Mouse (Mus musculus): ENCODE measurements around the gene Krtap10-10. TPM values are rescaled to one million over a fixed set of nuclear protein-coding genes. Genes with fewer than 3 reads are reported as not detected.

Gene Krtap10-10
- not detected in 2 replicates for polyA plus RNA-seq (2021; fragmentation: Nextera tagmentation)
- long read RNA-seq, experiment 1 = 0 reads
- long read RNA-seq, experiment 2 = 0 reads

DNA sequence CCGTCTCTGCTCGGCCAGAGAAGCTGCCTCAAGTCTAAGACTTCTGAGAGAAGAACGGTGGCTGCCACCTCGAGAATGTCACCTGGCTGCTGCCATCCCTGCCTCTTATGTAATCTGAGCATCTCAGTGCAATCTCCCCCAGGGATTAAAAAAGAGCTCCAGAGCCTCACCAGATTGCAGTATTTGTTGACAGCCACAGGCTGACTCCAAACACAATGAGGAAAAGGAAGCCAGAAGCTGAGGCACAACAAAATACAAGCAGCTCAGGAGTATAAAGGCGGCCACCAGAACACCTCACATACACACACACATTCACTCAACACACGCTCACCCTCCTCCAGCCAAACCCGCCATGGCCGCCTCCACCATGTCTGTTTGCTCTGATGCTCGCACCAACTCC lies at the start of gene Krtap10-10:
Gene Krtap10-10, plus strand, starts transcription at position 301 of the 400 bp plus-strand sequence.

DNA sequence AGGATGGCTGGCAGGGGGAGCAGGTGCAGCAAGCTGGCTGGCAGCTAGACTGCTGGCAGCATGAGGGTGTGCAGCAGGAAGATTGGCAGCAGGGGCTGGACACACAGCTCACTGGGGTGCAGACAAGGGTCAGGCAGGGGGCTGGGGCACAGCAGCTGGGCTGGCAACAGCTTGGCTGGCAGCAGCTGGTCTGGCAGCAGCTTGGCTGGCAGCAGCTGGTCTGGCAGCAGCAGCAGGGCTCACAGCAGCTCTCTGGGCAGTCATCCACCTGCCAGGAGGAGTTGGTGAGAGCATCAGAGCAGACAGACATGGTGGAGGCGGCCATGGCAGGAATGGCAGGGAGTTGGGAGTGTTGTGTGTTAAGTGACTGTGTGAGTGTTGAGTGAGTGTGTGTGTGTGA lies 47.9 kb upstream of the Krtap10-10 start, which contains the start of gene Gm7137:
Gene Gm7137, minus strand, starts transcription at position 325 of the 400 bp plus-strand sequence.

DNA sequence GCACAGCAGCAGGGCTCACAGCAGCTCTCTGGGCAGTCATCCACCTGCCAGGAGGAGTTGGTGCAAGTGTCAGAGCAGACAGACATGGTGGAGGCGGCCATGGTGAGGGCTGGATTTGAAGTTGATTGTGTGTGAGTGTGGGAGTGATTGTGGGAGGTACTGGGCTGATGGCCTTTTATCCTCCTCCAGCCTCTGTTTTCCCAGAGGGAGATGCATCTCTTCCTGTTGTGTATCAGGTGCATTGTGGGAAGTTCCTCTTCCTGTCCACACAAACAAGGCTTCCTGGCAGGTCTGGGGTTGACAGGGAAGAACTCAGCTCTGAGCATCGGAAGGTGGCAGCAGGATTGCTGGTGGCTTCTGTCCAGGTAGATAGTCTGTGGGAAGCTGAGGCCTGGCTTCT lies 40.8 kb upstream of the Krtap10-10 start, which contains the start of gene Gm9639:
Gene Gm9639, minus strand, starts transcription at position 101 of the 400 bp plus-strand sequence.

DNA sequence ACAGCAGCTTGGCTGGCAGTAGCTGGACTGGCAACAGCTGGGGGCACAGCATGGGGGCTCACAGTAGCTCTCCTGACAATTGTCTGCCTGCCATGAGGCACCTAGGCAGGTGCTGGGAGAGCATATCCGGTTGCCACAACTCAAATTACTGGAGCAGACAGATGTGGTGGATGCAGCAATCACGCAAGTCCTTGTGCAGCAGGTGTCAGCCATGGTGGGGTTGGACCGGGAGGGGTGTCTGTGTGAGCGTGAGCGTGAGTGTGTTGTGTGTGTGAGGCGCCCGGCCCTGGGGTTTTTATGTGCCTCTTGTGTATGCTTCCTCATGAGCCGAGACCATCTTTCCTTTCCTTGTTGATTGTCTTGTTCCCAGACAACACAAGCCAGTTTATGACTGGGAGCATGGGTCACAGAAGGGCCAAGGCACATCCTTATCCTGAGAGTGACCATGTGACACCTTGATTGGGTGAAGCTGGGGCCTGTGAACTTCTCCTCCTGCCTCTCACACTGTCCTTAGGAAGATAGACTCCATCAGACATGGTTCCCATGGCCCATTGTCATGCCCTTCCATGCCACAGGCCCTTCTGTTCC lies 36.7 kb upstream of the Krtap10-10 start, which contains the start of gene Gm19668:
Gene Gm19668, minus strand, starts transcription at position 213 of the 588 bp plus-strand sequence.

DNA sequence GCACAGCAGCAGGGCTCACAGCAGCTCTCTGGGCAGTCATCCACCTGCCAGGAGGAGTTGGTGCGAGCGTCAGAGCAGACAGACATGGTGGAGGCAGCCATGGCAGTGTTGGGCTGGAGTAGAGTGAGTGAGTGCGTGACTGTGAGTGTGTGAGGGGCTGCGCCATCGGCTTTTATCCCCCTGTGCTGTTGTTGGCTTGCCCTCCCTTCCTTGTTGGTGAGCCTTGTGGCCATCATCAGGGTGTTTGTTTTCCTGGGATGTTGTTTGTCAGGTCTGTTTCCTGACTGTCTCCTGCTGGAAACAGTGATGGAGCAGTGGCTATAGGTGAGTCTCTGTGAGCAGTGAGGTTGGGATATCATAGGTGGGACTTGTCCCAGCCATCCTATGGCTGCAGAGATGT lies 24.0 kb upstream of the Krtap10-10 start, which contains the start of gene Gm9507:
Gene Gm9507, minus strand, starts transcription at position 101 of the 400 bp plus-strand sequence.

DNA sequence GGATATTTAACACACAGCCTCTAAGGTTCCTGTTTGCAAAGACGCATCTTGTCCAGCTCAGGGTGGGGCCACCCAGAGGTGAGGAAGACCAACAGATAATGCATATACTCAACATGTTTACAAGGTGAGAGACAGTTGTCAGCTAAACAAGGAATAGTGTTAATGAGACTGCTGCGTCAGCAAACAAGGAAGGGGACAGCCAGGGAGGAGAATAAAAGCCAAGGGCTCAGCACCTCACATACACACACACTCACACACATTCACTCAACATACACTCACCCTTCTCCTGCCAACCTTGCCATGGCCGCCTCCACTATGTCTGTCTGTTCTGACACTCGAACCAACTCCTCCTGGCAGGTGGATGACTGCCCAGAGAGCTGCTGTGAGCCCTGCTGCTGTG lies 21.4 kb upstream of the Krtap10-10 start, which contains the start of gene Gm2696:
Gene Gm2696, plus strand, starts transcription at position 301 of the 400 bp plus-strand sequence.

DNA sequence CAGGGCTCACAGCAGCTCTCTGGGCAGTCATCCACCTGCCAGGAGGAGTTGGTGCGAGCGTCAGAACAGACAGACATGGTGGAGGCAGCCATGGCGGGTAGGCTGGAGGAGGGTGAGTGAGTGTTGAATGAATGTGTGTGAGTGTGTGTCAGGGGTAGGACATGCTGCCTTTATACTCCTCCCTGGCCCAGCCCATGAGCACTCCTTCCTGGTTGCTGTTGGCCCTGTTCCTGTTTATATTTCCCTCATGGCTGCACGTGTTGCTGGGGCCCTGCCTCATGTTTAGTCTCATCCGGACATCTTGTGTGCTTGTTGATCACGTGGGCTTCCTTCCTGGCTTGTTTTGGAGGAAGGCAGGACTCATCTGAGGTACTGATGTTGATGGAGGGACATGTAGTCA lies 8.8 kb upstream of the Krtap10-10 start, which contains the start of gene Krtap10-4:
Gene Krtap10-4, minus strand, starts transcription at position 145 of the 400 bp plus-strand sequence.

DNA sequence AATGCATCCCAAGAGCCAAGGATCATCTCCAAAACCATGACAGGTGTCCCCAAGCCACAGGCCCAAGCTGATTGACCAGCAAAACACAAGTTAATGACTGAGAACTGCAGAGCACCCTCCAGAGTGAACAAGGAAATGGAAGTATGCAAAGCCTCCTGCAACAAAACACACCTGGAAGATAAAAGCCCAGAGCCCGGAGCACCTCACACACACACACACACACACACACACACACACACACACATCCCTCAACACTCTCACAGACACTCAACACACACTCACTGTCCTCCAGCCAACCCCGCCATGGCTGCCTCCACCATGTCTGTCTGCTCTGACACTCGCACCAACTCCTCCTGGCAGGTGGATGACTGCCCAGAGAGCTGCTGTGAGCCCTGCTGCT lies 10.8 kb downstream of the Krtap10-10 start, which contains the start of gene Gm36176:
Gene Gm36176, plus strand, starts transcription at position 301 of the 400 bp plus-strand sequence.

DNA sequence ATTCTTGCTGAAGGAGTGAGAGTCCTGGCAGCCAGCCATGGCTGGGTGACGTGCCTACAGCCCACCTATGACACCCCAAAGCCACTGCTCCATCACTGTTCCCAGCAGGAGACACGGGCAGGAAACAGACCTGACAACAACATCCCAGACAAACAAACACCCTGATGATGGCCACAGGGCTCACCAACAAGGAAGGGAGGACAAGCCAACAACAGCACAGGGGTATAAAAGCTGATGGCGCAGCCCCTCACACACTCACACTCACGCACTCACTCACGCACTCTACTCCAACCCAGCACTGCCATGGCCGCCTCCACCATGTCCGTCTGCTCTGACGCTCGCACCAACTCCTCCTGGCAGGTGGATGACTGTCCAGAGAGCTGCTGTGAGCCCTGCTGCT lies 16.8 kb downstream of the Krtap10-10 start, which contains the start of gene Gm10318:
Gene Gm10318, plus strand, starts transcription at position 301 of the 400 bp plus-strand sequence.

DNA sequence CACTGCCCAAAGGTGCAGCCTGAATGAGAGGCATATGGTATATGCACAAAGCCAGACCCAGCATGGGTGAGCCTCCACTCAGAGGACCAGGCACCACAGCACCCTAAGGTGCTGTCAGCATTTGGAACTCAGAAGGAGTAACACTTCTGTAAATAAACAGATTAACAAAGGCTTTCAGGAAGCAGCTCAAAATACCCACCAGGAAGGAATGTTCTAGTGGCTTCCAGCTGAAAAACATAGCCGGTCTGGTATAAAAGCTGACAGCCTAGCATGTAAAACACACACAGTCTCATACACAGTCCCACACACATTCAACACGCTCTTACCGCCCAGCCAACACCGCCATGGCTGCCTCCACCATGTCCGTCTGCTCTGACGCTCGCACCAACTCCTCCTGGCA lies 25.9 kb downstream of the Krtap10-10 start, which contains the start of gene Gm3285:
Gene Gm3285, plus strand, starts transcription at position 301 of the 400 bp plus-strand sequence.

Other genes starting within 250 kb of the Krtap10-10 start
- 138 and 169 TPM in 2 replicates for gene Sumo3, start 229.8 kb upstream of the Krtap10-10 start, polyA plus RNA-seq (2021; fragmentation: Nextera tagmentation)
- 2.2 and 4.3 TPM in 2 replicates for gene Gm49325, start 229.8 kb upstream of the Krtap10-10 start, polyA plus RNA-seq (2021; fragmentation: Nextera tagmentation)
- gene Ube2g2, start 213.7 kb upstream of the Krtap10-10 start, polyA plus RNA-seq (2021; fragmentation: Nextera tagmentation) = 64.6 and 69.3 TPM in 2 replicates
- 0.09 and 0.26 TPM in 2 replicates for gene Tspear, start 149.4 kb upstream of the Krtap10-10 start, polyA plus RNA-seq (2021; fragmentation: Nextera tagmentation)
- not detected in 2 replicates for gene Gm19402, start 145.2 kb upstream of the Krtap10-10 start, polyA plus RNA-seq (2021; fragmentation: Nextera tagmentation)
- not detected in 2 replicates for gene Gm9508, start 138.7 kb upstream of the Krtap10-10 start, polyA plus RNA-seq (2021; fragmentation: Nextera tagmentation)
- not detected in 2 replicates for gene Gm10272, start 129.3 kb upstream of the Krtap10-10 start, polyA plus RNA-seq (2021; fragmentation: Nextera tagmentation)
- not detected in 2 replicates for gene Gm10024, start 124.5 kb upstream of the Krtap10-10 start, polyA plus RNA-seq (2021; fragmentation: Nextera tagmentation)
- gene Gm10142, start 120.1 kb upstream of the Krtap10-10 start, polyA plus RNA-seq (2021; fragmentation: Nextera tagmentation) = not detected in 2 replicates
- not detected in 2 replicates for gene Krtap12-1, start 115.3 kb upstream of the Krtap10-10 start, polyA plus RNA-seq (2021; fragmentation: Nextera tagmentation)
- not detected in 2 replicates for gene Gm10100, start 109.5 kb upstream of the Krtap10-10 start, polyA plus RNA-seq (2021; fragmentation: Nextera tagmentation)
- gene Gm18596, start 93.3 kb upstream of the Krtap10-10 start, polyA plus RNA-seq (2021; fragmentation: Nextera tagmentation) = not detected in 2 replicates
- gene Gm9736, start 84.6 kb upstream of the Krtap10-10 start, polyA plus RNA-seq (2021; fragmentation: Nextera tagmentation) = not detected in 2 replicates
- not detected in 2 replicates for gene Gm3233, start 76.3 kb upstream of the Krtap10-10 start, polyA plus RNA-seq (2021; fragmentation: Nextera tagmentation)
- gene Gm3238, start 64.6 kb upstream of the Krtap10-10 start, polyA plus RNA-seq (2021; fragmentation: Nextera tagmentation) = not detected in 2 replicates
- not detected in 2 replicates for gene Gm7138, start 59.0 kb upstream of the Krtap10-10 start, polyA plus RNA-seq (2021; fragmentation: Nextera tagmentation)
- gene Gm3250, start 53.4 kb upstream of the Krtap10-10 start, polyA plus RNA-seq (2021; fragmentation: Nextera tagmentation) = not detected in 2 replicates
- not detected in 2 replicates for gene Gm7137, start 47.7 kb upstream of the Krtap10-10 start, polyA plus RNA-seq (2021; fragmentation: Nextera tagmentation)
- gene Gm9639, start 40.9 kb upstream of the Krtap10-10 start, polyA plus RNA-seq (2021; fragmentation: Nextera tagmentation) = not detected in 2 replicates
- gene Gm19668, start 36.8 kb upstream of the Krtap10-10 start, polyA plus RNA-seq (2021; fragmentation: Nextera tagmentation) = not detected in 2 replicates
- gene Gm9507, start 24.1 kb upstream of the Krtap10-10 start, polyA plus RNA-seq (2021; fragmentation: Nextera tagmentation) = not detected in 2 replicates
- gene Gm2696, start 21.3 kb upstream of the Krtap10-10 start, polyA plus RNA-seq (2021; fragmentation: Nextera tagmentation) = not detected in 2 replicates
- not detected in 2 replicates for gene Krtap10-4, start 8.9 kb upstream of the Krtap10-10 start, polyA plus RNA-seq (2021; fragmentation: Nextera tagmentation)
- gene Gm36176, start 10.9 kb downstream of the Krtap10-10 start, polyA plus RNA-seq (2021; fragmentation: Nextera tagmentation) = not detected in 2 replicates
- gene Gm10318, start 16.9 kb downstream of the Krtap10-10 start, polyA plus RNA-seq (2021; fragmentation: Nextera tagmentation) = not detected in 2 replicates
- not detected in 2 replicates for gene Gm3285, start 26.0 kb downstream of the Krtap10-10 start, polyA plus RNA-seq (2021; fragmentation: Nextera tagmentation)
- 2.7 and 2.9 TPM in 2 replicates for gene Lrrc3, start 66.6 kb downstream of the Krtap10-10 start, polyA plus RNA-seq (2021; fragmentation: Nextera tagmentation)
- 5.7 and 6.1 TPM in 2 replicates for gene Trpm2, start 134.6 kb downstream of the Krtap10-10 start, polyA plus RNA-seq (2021; fragmentation: Nextera tagmentation)
- 52.6 and 57.3 TPM in 2 replicates for gene 1810043G02Rik, start 142.6 kb downstream of the Krtap10-10 start, polyA plus RNA-seq (2021; fragmentation: Nextera tagmentation)
- gene Pfkl, start 174.1 kb downstream of the Krtap10-10 start, polyA plus RNA-seq (2021; fragmentation: Nextera tagmentation) = 99.5 and 116 TPM in 2 replicates
- 0.82 and 1.2 TPM in 2 replicates for gene Dnmt3l, start 206.0 kb downstream of the Krtap10-10 start, polyA plus RNA-seq (2021; fragmentation: Nextera tagmentation)
- gene Aire, start 207.7 kb downstream of the Krtap10-10 start, polyA plus RNA-seq (2021; fragmentation: Nextera tagmentation) = not detected in 2 replicates
- gene Icosl, start 233.4 kb downstream of the Krtap10-10 start, polyA plus RNA-seq (2021; fragmentation: Nextera tagmentation) = 1.9 and 2.5 TPM in 2 replicates